9 mouse cellular contexts compared by ENCODE assay signal in genomic region chr11:116499018-116499417, GRCm38 (mm10). TPM values are rescaled to one million over a fixed set of nuclear protein-coding genes. Genes with fewer than 3 reads are reported as not detected.
DNase-seq lines count a peak whose midpoint lies in the region; ATAC-seq and TF ChIP-seq lines count a peak whose summit lies in the region.
"Had no signal": no experiment of that assay in that cellular context is flagged by ENCODE, and none has a peak within 500 bp of the region (broad histone marks: within the 10 kb centered on the region; RNA-seq: fewer than 3 reads in every experiment).

No protein-coding gene starts in this region.

- TF ChIP-seq CTCF in lung, embryonic 14.5 days (IDR thresholded peaks at IDR 0.05; ENCODE audit: low read depth) = no peak

- peaks cover 8% of the 10 kb centered on the region; the same call in 1 of the 2 replicates for H3K4me1 ChIP-seq in forebrain, embryonic 12.5 days
- peaks cover 9% of the 10 kb centered on the region for H3K4me1 ChIP-seq in forebrain, embryonic 16.5 days (replicated peaks; ENCODE audit: control insufficient read depth, insufficient read depth, low read length)
- peaks cover 6% of the 10 kb centered on the region; the same call in 1 of the 2 replicates for H3K4me1 ChIP-seq in lung, embryonic 14.5 days (ENCODE audit: insufficient read depth)
- H3K4me1 ChIP-seq in intestine, embryonic 14.5 days (replicated peaks; ENCODE audit: control insufficient read depth, insufficient read depth, low read length) = peaks cover 6% of the 10 kb centered on the region; the same call in 1 of the 2 replicates
- peaks cover 19% of the 10 kb centered on the region for H3K4me1 ChIP-seq in neural tube, embryonic 15.5 days

- no peak for DNase-seq in lung, embryonic 14.5 days
- no peak for DNase-seq in lung, postnatal 36 days
- DNase-seq in intestine, embryonic 14.5 days (ENCODE audit: low spot score) = no peak
- DNase-seq in Muller cell, postnatal 12 days (ENCODE audit: inconsistent ontology term) = no peak
- no peak for DNase-seq in left cerebral cortex, adult 9 months (ENCODE audit: low spot score in 2 of 2)
- DNase-seq: lung, postnatal 14 days had no signal

- no peaks in the 10 kb centered on the region for H3K27me3 ChIP-seq in forebrain, embryonic 12.5 days
- H3K27me3 ChIP-seq in forebrain, embryonic 16.5 days (replicated peaks; ENCODE audit: control insufficient read depth, insufficient read depth, low read length) = no peaks in the 10 kb centered on the region
- no peaks in the 10 kb centered on the region for H3K27me3 ChIP-seq in lung, embryonic 14.5 days (ENCODE audit: insufficient read depth, low read length)
- H3K27me3 ChIP-seq in intestine, embryonic 14.5 days (replicated peaks; ENCODE audit: control insufficient read depth, insufficient read depth, low read length) = no peaks in the 10 kb centered on the region
- H3K27me3 ChIP-seq in neural tube, embryonic 15.5 days (replicated peaks) = no peaks in the 10 kb centered on the region

- H3K27ac ChIP-seq in forebrain, embryonic 12.5 days = no peak overlapping the region
- H3K27ac ChIP-seq in forebrain, embryonic 16.5 days (ENCODE audit: low read length) = no peak overlapping the region
- H3K27ac ChIP-seq in lung, embryonic 14.5 days (ENCODE audit: low read depth) = no peak overlapping the region
- H3K27ac ChIP-seq in intestine, embryonic 14.5 days (ENCODE audit: low read depth) = no peak overlapping the region
- H3K27ac ChIP-seq in neural tube, embryonic 15.5 days (replicated peaks) = no peak overlapping the region

- no peak for ATAC-seq in forebrain, embryonic 12.5 days (ENCODE audit: low FRiP score)
- ATAC-seq in forebrain, embryonic 16.5 days = no peak
- ATAC-seq in lung, embryonic 14.5 days (ENCODE audit: insufficient read depth) = no peak
- no peak for ATAC-seq in intestine, embryonic 14.5 days (replicated peaks; ENCODE audit: low FRiP score, low TSS enrichment, low read depth)
- ATAC-seq in neural tube, embryonic 15.5 days (ENCODE audit: low FRiP score) = no peak

- H3K9ac ChIP-seq in forebrain, embryonic 12.5 days = no peak overlapping the region
- no peak overlapping the region for H3K9ac ChIP-seq in forebrain, embryonic 16.5 days (replicated peaks; ENCODE audit: low read depth, low read length)
- peak overlapping the region; percentile 55 for H3K9ac ChIP-seq in lung, embryonic 14.5 days
- peak overlapping the region; percentile 42; the same call in 1 of the 2 replicates for H3K9ac ChIP-seq in intestine, embryonic 14.5 days (ENCODE audit: low read length)
- H3K9ac ChIP-seq in neural tube, embryonic 15.5 days (replicated peaks) = no peak overlapping the region

- no peaks in the 10 kb centered on the region for H3K9me3 ChIP-seq in forebrain, embryonic 12.5 days
- H3K9me3 ChIP-seq in forebrain, embryonic 16.5 days (ENCODE audit: control insufficient read depth, low read length) = no peaks in the 10 kb centered on the region
- H3K9me3 ChIP-seq in lung, embryonic 14.5 days (ENCODE audit: low read depth, low read length) = no peaks in the 10 kb centered on the region
- H3K9me3 ChIP-seq in intestine, embryonic 14.5 days (ENCODE audit: control insufficient read depth, low read length) = no peaks in the 10 kb centered on the region
- no peaks in the 10 kb centered on the region for H3K9me3 ChIP-seq in neural tube, embryonic 15.5 days (replicated peaks)

- WGBS in forebrain, embryonic 12.5 days = 62% methylated on average over 6 of the region's 6 CpGs
- 38% methylated on average over 6 of the region's 6 CpGs for WGBS in forebrain, embryonic 16.5 days
- 46% methylated on average over 6 of the region's 6 CpGs for WGBS in lung, embryonic 14.5 days
- 43% methylated on average over 6 of the region's 6 CpGs for WGBS in intestine, embryonic 14.5 days
- WGBS in neural tube, embryonic 15.5 days = 45% methylated on average over 6 of the region's 6 CpGs

- H3K36me3 ChIP-seq in forebrain, embryonic 12.5 days (replicated peaks) = no peaks in the 10 kb centered on the region
- no peaks in the 10 kb centered on the region for H3K36me3 ChIP-seq in forebrain, embryonic 16.5 days (ENCODE audit: control insufficient read depth, insufficient read depth)
- H3K36me3 ChIP-seq in lung, embryonic 14.5 days (ENCODE audit: insufficient read depth) = no peaks in the 10 kb centered on the region
- no peaks in the 10 kb centered on the region for H3K36me3 ChIP-seq in intestine, embryonic 14.5 days (ENCODE audit: control insufficient read depth, insufficient read depth, low read length)
- H3K36me3 ChIP-seq in neural tube, embryonic 15.5 days = no peaks in the 10 kb centered on the region

- H3K4me3 ChIP-seq in forebrain, embryonic 12.5 days (replicated peaks) = no peak overlapping the region
- H3K4me3 ChIP-seq in forebrain, embryonic 16.5 days (replicated peaks; ENCODE audit: low read length) = no peak overlapping the region
- peak overlapping the region; percentile 34 for H3K4me3 ChIP-seq in lung, embryonic 14.5 days (ENCODE audit: low read depth, low read length)
- peak overlapping the region; percentile 22 for H3K4me3 ChIP-seq in intestine, embryonic 14.5 days (ENCODE audit: low read depth, low read length)
- no peak overlapping the region for H3K4me3 ChIP-seq in neural tube, embryonic 15.5 days (replicated peaks)

- H3K4me2 ChIP-seq in forebrain, embryonic 12.5 days = peak overlapping the region; percentile 37
- no peak overlapping the region for H3K4me2 ChIP-seq in forebrain, embryonic 16.5 days (ENCODE audit: low read length)
- peak overlapping the region; percentile 66 for H3K4me2 ChIP-seq in lung, embryonic 14.5 days
- H3K4me2 ChIP-seq in intestine, embryonic 14.5 days (ENCODE audit: low read length) = peak overlapping the region; percentile 44
- peak overlapping the region; percentile 54 for H3K4me2 ChIP-seq in neural tube, embryonic 15.5 days

RNA-seq across cellular contexts. Expression of gene Prpsap1, which starts 5.0 kb away (rescaled TPM):
- polyA plus RNA-seq in forebrain, embryonic 12.5 days (2016; fragmentation: Nextera tagmentation; extraction: Ambion mirVana) = 174 and 176 TPM in 2 replicates
- 200 and 201 TPM in 2 replicates for polyA plus RNA-seq in forebrain, embryonic 16.5 days (2015; fragmentation: Nextera tagmentation; extraction: Ambion mirVana)
- polyA plus RNA-seq in lung, embryonic 14.5 days (2014; fragmentation: Nextera tagmentation; extraction: Ambion mirVana) = 191 and 206 TPM in 2 replicates
- polyA plus RNA-seq in intestine, embryonic 14.5 days (2014; fragmentation: Nextera tagmentation; extraction: Ambion mirVana) = 207 and 208 TPM in 2 replicates
- polyA plus RNA-seq in neural tube, embryonic 15.5 days (2015; fragmentation: Nextera tagmentation; extraction: Ambion mirVana) = 173 and 184 TPM in 2 replicates

RNA-seq across cellular contexts. Expression of gene Sphk1, which starts 31.7 kb away (rescaled TPM):
- polyA plus RNA-seq in forebrain, embryonic 12.5 days (2016; fragmentation: Nextera tagmentation; extraction: Ambion mirVana) = 2.0 and 3.3 TPM in 2 replicates
- 2.9 and 3.3 TPM in 2 replicates for polyA plus RNA-seq in forebrain, embryonic 16.5 days (2015; fragmentation: Nextera tagmentation; extraction: Ambion mirVana)
- polyA plus RNA-seq in lung, embryonic 14.5 days (2014; fragmentation: Nextera tagmentation; extraction: Ambion mirVana) = 4.0 and 5.5 TPM in 2 replicates
- 2.1 and 4.5 TPM in 2 replicates for polyA plus RNA-seq in intestine, embryonic 14.5 days (2014; fragmentation: Nextera tagmentation; extraction: Ambion mirVana)
- 2.8 and 4.5 TPM in 2 replicates for polyA plus RNA-seq in neural tube, embryonic 15.5 days (2015; fragmentation: Nextera tagmentation; extraction: Ambion mirVana)

RNA-seq across cellular contexts. Expression of gene Qrich2, which starts 33.0 kb away (rescaled TPM):
- not detected in 2 replicates for polyA plus RNA-seq in forebrain, embryonic 12.5 days (2016; fragmentation: Nextera tagmentation; extraction: Ambion mirVana)
- polyA plus RNA-seq in forebrain, embryonic 16.5 days (2015; fragmentation: Nextera tagmentation; extraction: Ambion mirVana) = 0.09 TPM in 1 of 2 replicates, not detected in the other
- 0.45 TPM in 1 of 2 replicates, not detected in the other for polyA plus RNA-seq in lung, embryonic 14.5 days (2014; fragmentation: Nextera tagmentation; extraction: Ambion mirVana)
- 0.15 and 0.22 TPM in 2 replicates for polyA plus RNA-seq in intestine, embryonic 14.5 days (2014; fragmentation: Nextera tagmentation; extraction: Ambion mirVana)
- 0.15 TPM in 1 of 2 replicates, not detected in the other for polyA plus RNA-seq in neural tube, embryonic 15.5 days (2015; fragmentation: Nextera tagmentation; extraction: Ambion mirVana)

Comparison
In these comparisons a context has a peak if more than half of its experiments do, and no peak if none do; other contexts are left out.
1. H3K4me3 ChIP-seq: peak in lung, embryonic 14.5 days (single experiment) and intestine, embryonic 14.5 days (single experiment); none in forebrain, embryonic 12.5 days (single experiment), forebrain, embryonic 16.5 days (single experiment) and neural tube, embryonic 15.5 days (single experiment).
2. H3K9ac ChIP-seq: peak in lung, embryonic 14.5 days (single experiment) and intestine, embryonic 14.5 days (single experiment); none in forebrain, embryonic 12.5 days (single experiment), forebrain, embryonic 16.5 days (single experiment) and neural tube, embryonic 15.5 days (single experiment).